Mouse (Mus musculus) cerebellum, adult 9-10 months (tissue): Measurements from ENCODE around the gene Tecpr2.
A peak's percentile ranks its signal among the peaks of the same experiment; 100 is the strongest.

Source experiments
- DNase-seq: peaks from one replicate; pipeline ENCODE4 v3.0.0; 2022

The Tecpr2 gene

GRCm38 (mm10) chr12:110979808-110980207 is 90.7 kb downstream of the Tecpr2 start:
- DNase-seq, result no peak

GRCm38 (mm10) chr12:110981736-110982135 is 92.7 kb downstream of the Tecpr2 start:
- DNase-seq, result no peak

DNA sequence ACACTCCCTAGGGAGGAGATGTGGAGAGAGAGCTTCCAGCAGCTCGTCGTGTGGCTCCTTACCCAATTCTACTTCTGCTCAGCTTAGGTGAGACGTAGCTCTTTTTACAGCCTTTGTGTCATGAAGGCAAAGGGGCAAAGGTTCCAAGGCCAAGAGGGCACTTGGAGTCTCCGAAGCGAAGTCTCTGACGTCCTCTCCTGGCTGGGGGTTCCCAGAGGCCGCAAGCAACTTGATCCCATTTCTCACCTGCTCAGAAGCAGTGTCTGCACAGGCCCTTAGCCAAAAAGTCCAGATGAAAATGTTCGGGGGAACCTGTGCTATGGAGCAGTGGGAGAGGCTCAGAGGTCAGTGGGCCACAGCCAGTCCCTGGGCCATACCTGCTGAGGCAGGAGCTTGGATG is 94.0 kb downstream of the Tecpr2 start:
- no peak for DNase-seq

- DNase-seq, result no peak
Observed at GRCm38 (mm10) chr12:110983714-110984113, 94.7 kb downstream of the Tecpr2 start.

DNA sequence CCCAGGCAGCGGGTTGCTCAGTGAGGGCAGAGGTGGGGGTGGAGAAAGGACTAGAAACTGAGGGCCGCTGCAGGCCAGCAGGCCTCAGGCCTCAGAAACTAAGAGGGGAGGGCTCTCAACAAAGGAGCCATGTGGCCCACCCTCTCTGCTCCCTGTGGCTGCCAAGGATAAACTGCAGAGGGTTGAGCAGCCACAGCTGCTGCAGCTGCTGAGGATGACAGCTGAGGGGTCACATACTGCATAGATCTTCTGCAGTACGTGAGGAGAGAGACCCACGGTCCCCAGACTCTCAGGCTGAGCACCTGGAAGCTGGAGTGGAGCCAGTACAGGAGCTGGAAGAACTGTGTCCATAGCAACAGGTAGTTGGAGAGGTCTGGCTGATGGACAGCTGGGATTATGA is 95.5 kb downstream of the Tecpr2 start:
- no peak for DNase-seq

GRCm38 (mm10) chr12:110985141-110985540 is 96.1 kb downstream of the Tecpr2 start:
- DNase-seq, result no peak

GRCm38 (mm10) chr12:110986536-110987425 is 97.7 kb downstream of the Tecpr2 start:
- no peak for DNase-seq

- DNase-seq, result no peak
Observed at GRCm38 (mm10) chr12:110989409-110989808, 100.3 kb downstream of the Tecpr2 start.

- no peak for DNase-seq
Observed at GRCm38 (mm10) chr12:110990500-110990899, 101.4 kb downstream of the Tecpr2 start.

DNA sequence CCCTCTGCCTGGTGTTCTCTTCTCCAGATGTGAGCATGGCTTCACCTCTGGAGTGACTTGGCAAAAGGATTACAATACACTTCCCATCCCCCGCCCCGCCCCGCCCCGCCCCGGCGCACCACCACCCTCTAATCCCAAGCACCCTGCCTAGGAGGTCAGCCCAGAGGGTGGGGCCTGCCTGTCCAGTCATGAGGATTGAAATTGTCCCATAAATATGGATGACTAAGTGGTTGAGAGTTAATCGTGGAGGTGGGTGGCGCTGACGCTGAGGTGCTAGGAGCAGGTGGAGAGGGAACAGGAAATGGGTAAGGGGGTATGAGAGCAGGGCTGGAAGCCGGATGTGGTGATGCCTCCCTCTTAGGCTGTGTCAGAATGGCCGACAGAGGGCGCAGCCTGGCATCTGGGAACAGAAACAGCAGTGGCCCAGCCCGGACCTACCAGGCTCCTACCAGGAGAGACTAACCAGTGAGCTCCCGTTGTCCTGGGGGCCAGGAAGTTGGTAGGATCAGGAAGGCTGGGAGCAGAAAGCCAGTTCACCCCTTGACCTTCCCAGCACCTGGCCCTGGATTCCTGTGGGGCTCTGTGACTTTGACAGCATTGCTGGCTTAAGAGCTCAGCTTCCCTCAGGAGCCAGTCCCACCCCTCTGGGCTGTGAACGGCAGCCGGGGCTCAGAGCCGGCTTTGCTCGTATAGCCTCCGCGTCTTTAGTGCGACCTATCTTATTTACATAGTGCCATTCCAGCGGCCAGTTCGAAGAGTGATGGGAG is 102.5 kb downstream of the Tecpr2 start:
- peak; percentile 73 for DNase-seq

DNA sequence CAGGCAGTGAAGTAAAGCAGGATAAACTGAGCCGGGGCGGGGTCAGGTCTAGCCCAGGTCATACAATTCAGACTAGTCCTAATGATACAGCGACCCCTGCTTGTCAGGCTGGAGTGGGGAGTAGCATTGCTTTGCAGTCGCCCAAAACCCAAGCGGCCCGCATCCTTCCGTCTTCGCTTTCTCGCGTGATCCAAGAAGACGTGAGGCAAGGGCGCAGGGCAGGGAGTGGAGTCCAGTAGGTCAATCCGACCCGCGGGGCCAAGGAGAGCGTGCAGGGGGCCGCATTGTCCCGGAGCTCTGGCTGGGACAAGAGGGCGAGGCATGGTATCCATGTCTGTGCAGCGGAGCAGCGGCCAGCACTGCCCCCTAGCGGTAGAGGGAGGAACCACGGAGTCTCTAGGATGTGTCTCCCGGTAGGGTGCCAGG is 103.1 kb downstream of the Tecpr2 start:
- peak; percentile 96 for DNase-seq

GRCm38 (mm10) chr12:110992771-110993170 is 103.7 kb downstream of the Tecpr2 start:
- DNase-seq, result peak; percentile 57

DNA sequence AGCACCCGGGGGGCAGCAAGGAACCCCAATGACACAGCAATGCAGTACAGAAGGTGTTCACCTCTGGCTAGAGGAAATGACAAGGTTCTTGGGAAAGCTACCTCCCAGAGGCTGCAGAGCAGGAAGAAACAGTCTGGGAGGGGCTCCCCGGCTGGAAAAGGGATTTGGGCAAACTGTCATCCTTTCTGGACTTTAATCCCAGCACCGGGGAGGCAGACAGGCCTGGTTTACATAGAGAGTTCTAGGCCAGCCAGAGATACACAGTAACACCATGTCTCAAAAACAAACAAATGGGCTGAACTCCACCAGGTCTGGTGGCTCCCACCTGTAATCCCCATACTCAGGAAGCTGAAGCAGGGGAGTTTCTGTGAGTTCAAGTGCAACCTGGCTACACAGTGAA is 104.2 kb downstream of the Tecpr2 start:
- no peak for DNase-seq

GRCm38 (mm10) chr12:110994666-110995065 is 105.6 kb downstream of the Tecpr2 start:
- DNase-seq, result no peak

DNA sequence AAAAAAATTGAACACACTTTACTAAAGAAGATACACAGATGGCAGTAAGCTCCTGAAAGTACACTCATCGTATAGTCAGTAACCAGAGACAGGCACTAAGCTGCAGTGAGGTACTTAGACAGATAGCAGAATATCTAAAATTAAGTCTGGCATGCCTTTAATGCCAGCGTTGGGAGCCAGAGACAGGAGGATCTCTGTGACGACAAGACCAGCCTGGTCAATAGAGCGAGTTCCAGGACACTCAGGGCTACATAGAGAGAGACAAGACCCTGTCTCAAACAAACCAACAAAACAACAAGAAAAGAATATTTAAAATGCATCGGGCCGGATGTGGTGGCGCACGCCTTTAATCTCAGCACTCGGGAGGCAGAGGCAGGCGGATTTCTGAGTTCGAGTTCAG is 109.0 kb downstream of the Tecpr2 start:
- DNase-seq, result no peak

DNA sequence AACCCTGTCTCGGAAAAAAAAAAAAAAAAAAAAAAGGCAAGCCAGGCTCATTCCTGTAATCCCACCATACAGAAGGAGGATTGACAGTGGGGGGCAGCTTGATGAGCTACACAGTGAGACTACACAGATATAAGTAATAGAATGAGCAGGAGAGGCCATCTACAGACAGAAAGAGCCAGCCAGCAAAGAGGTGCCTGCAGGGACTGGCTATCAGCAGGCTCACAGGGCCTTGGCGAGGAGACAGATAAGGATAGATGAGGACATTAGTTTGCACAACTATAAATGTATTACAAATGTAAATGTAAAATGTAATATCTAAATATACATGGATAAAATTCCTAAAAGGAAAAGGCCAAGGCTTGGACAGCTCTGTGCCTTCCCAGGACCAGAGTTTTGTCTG is 110.8 kb downstream of the Tecpr2 start:
- DNase-seq, result no peak

DNA sequence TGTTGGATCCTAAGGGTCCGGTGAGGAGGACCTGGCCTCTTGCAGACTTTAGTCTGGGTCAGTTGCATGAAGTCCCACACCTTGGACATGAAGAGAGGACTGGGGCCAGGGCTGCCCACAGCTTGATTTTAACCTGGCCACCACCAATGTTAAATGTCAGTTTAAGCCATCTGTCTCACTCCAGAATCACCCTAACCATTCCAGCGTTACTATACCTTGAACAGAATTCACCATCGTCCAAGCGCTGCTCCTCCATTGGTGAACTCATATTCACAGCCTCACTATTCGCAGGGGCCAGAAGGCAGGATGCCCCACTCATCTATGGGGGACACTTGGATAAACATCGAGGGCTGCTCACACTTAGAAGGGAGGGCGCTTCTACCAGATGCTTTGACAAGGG is 111.9 kb downstream of the Tecpr2 start:
- no peak for DNase-seq

- no peak for DNase-seq
Observed at GRCm38 (mm10) chr12:111004142-111004541, 115.1 kb downstream of the Tecpr2 start.

DNA sequence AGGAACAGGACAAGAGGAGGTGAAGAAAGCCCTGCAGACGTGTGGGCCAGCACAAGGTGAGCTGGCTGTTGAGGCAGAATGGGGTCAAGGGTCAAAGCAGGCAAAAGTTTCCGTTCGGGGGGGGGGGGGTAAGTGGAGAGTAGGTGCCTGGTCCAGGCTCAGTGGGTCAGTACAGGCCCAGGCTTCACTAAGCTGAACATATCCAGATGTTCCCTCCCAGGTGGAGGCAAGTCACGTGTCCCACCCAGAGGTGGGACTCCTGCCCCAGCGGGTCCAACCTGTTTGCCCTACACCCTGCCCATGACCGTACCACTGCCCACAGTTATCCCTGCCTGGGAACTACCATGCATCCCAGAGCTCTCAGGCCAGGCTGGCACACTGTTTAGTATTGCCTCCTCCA is 116.7 kb downstream of the Tecpr2 start:
- DNase-seq, result no peak

- no peak for DNase-seq
Observed at GRCm38 (mm10) chr12:111006339-111006738, 117.3 kb downstream of the Tecpr2 start.

DNA sequence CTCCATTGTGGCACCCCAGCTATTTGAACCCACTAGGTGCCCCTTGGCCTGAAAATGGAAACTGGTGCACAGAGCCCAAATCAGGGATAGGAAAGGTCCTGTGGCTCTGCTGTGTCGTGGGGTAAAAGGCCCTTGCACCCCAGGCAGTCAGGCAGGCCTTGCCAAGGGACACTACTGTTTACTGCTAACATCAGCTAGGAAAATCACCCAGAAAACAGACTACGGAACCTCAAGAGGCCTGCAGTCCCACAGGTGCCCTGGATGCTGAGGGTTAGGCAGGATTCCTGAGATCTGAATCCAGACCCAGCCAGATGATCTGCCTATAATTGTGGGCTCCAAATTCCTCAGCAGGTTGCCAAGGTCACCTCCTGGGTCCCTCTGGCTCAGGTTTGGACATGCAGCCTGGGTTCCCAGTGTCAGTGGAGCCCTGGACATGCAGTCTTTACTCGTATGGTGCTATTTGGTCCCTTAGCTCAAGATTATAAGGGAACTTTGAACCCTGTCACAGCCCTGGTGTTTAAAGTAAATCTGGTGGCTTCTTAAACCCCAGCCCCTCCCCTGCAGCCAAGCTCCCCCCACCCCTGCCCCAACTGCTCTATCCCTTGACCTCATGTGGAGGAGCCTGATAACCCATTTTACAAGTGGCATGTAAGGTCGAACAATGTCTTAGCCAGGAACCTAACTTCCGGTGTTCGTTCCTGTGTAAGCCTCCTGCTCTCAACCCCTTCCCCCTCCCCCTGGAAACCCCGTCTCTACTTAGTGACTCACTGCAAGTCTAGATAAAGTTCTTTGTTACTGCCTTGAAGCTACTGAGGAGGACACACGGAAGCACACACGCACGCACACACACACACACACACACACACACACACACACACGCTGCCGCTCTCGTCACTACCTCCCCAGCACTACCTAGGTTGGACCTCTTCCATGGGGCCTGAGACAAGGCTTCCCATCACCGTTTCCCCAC is 118.4 kb downstream of the Tecpr2 start:
- no peak for DNase-seq
